Mouse (Mus musculus) ovary, adult 18-20 months (tissue): ENCODE measurements at regions not wholly inside any gene's neighbourhood (a gene's known extent, or its start where the extent isn't known, plus 50 kb on each side); places are given as distances from the start of the nearest gene placed in this dataset.

ENCODE experiments used
- DNase-seq: peaks from one replicate; pipeline ENCODE4 v3.0.0; 2022; ENCODE audit warnings: low spot score, mixed read lengths

DNA sequence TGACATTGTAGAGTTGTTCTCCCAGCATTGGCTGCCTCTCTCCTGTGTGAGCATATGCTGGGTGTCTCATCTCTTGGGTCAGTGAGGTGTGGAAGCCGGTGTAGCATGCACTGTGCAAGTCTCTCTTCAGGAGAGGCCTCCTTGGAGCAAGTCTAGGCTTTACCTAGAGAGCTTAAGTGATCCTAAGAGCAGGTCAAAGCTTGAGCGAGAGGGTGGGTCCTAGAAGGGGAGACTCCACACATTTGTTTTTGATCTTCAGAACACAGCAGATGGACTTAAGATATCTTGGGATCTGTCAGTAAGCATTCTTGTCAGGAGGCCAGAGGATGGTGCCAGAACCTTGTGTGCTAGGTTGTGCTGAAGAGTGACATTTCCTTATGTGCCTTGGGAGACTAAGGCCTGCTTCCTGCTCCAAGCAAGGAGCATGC is 136.4 kb downstream of the Tmx1 start:
- no peak for DNase-seq

DNA sequence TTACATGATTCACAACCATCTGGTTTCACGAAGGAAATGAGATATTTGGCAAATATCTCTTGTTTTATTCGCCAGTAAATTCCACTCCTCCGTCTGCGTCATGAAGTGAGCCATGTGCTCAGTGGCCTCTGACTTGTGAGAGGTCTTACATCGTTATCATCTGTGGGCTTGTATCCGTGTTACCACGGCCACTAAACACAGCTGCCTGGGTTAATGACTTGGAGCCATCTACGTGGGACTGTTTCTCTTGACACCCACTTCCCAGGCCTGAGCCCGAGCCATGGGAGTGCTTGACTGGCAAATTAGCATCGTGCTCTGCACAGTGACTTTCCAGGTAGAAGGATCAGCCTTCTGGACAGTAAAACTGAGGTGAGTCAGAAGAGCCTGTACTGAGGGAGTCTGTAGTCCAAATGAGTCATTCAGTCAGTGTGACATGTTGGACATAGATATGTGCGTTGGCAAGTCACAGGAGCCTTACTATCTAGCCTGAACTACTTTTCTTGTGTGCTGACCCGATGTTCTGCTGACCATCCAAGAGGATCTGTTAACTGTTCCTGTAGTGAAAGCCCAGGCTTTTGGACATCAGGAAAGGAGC is 137.7 kb downstream of the Tmx1 start:
- no peak for DNase-seq

DNA sequence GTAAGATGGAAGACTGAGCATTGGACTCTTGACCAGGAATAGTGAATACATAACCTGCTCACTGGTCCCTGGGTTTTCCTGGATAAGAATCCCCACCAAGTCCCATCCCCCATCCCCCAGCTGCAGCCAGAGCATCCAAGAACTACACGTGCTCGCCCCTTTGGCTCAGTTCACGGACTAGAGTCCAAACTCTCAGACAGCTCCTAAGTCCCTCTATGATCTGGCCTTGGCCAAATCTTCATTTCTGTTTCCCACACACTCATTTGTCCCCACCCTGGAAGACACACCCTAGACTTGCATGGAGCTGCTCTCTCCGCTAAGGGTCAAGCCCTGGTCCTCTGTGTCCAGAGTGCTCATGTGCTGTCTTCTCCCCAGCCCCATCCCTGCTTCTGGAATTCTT is 139.9 kb downstream of the Tmx1 start:
- no peak for DNase-seq

DNA sequence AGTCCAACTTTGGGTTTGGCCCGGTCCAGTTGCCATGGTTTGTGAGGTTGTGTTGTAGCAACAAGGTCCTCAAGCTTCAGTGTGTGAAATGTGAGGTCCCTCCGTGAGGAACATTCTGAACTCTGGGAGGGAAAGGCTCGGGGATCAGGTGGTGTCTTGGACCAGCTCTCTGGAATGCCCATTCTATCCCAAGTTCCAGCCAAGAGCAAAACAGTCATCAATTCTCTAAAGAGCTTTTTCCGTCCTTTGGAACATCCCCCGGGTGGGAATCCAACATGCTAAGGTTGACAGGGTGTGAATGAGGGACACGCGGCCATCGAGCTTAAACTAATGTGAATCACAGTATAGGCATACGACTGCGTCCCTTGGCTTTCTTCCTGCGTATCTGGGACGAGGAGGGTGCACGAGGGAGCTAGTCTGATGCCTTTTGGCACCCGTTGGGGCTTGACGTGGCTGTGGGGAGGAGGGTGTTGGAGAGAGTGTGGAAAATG is 145.4 kb downstream of the Tmx1 start:
- DNase-seq, result no peak

DNA sequence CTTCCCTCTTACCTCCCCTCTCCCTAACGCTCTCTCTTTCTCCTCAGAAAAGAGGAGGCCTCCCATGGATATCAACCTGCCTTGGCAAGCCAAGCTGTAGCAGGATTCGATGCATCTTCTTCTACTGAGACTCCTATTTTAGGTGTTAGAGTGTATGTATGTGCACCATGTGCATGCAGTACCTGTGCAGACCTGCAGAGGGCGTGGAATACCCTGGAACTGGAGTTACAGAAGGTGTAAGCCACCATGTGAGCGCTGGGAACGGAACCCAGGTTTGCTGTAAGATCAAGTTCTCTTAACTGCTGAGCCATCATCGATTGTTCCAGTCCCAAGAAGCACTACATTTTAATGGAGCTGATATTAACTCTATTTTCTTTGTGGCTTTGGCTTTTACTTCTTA is 146.8 kb downstream of the Tmx1 start:
- DNase-seq, result no peak

DNA sequence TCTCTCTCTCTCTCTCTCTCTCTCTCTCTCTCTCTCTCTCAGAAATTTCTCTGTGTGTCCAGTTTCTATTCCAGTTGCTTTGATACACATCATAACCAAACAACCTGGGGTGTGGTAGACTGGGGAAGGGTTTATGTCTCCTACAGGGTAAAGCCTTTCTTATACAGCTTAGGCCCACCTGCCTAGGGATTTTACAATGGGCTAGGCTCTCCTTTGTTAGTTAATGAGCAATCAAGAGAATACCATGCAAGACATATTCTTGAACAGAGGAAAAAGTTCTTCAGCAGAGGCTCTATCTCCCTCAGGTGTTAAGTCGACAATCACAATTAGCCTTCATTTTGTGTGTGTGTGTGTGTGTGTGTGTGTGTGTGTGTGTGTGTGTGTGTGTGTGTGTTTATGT is 151.0 kb downstream of the Tmx1 start:
- DNase-seq, result no peak

DNA sequence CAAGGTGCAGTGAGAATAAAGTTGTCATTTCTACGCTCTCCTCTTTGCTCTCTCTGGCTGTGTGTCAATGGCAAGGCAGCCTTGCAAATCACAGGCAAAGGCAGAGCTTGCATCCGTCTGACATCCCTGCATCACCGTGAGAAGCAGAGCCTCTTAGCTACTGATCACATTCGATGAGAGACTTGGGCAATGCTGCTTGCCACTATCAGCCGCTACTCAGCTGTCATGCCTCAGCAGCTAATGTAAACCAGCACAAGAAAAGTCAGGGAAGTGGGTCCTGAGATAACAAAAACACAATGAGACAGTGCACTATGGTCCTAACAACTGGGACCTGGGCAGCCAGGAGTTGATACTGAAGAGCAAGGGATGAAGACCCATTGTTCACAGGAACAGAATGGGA is 155.8 kb downstream of the Tmx1 start:
- no peak for DNase-seq

DNA sequence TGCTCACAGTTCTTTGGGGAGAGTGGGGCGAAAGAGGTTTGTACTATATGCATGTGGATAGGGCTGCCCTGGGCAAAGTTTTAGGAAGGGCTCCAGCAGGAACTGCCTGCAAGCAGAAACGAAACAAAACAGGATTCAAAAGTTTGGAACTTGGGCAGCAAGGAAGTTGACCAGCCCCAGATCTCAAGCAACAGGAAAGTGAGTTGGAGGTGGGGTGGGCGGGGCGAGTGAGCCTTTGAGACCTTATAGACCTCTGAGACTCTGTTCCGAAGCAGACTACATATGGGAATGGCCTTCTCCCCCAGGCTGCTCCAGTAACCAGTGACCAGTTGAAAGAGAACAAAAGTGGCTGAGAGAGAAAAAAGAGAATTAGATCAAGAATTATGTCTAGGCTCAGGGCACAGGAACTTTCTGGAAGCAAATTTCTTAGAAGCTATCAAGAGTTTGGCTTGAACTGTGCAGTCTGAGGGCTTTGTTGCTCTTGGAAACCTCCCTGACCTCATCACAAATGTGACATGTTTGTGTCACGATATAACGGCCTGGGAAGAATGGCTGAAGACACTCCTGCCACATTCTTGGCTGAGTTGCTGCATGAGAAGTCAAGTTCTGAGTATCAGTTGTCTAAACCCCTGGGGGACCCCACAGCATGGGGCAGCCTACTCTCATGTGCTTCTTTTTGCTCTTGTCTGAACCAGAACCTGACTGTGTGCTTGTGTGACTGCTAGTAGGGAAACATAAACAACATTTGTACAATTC is 156.4 kb downstream of the Tmx1 start:
- no peak for DNase-seq

DNA sequence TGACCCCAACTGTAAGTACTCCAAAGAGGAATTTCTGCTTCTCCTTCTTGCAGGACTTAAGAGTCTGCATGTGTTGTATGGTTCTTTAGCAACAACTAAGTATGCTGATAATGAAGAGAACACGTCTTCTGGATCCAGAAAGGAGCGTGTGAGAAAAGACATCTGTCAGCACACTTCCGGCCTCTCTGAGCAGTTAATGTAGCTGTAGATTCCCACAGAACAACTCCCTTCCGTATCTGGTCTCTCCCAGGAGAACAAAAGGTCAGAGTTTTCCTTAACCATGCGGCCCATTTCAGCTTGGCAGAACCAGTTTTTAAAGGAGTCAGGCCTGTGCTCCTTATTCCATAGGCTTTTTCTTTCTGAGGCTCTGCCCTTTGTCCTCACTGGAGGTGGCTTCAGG is 159.0 kb downstream of the Tmx1 start:
- DNase-seq, result no peak

DNA sequence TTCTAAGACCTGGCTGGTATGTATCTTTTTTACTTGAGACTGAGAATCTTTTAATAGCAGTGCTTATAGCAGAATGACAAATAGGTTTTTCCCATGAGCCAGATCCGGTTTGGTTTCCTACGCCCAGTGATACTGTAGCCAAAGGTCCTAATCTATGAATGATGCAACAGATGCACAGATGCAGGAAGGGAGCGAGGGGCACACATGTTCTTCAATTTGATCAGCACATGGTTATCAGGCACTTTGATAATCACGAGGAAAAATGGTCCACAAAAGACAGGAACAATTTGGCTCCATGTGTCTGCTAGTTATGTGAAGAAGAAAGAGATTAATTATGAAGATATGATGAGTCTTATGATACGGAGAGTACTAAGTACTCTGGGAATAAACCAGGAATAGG is 160.3 kb downstream of the Tmx1 start:
- no peak for DNase-seq

DNA sequence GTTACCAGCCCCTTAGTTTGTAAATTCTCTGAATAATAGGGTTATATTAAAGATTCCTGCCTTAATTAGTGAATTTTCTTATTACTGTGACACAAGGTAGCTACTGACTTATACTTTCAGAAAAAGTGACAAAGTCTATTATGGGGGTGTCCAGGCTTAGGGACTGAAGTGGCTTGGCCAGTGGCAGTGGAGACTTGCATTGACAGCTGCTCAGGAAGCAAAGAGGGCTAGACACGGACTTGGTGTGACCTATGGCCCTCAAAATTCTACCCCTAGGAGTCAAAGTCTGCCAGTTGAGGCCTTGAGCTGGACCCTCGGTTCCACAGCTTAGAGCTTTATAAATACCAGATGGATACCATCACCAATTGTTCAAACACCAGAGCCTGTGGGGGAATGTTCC is 161.2 kb downstream of the Tmx1 start:
- DNase-seq, result no peak

DNA sequence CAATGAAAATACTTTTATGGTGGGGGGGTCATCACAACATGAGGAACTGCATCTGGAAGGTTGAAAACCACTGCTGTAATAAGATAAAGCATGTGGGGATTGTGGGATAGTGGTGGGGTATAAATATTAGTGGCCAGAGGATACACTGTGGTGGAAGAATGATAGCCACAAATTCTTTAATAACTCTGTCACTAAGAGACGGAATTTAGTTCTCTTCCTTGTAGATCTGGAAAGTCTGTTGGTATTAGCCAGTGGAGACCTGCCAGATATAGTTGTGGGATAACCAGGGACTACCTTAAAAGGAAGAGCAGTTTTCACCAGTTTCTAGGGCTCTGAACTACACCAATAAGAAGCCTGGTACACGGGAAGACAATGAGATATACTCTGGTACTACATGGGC is 161.8 kb downstream of the Tmx1 start:
- no peak for DNase-seq

DNA sequence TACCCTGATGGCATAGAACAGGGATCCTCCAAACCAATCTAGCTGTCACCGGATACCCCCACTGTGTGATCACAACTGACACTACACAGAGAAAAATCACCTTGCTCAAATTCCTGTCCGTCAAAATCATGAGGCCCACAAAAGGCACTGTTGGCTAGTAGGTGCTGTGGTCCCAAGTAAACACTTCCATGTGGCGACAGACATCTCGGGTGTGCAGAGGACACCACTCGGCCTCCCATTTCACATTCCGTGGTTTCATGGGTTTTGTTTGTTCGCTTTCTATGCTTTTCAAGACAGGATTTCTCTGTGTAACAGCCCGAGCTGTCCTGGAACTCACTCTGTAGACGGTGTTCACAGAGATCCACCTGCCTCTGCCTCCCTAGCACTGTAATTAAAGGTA is 162.2 kb downstream of the Tmx1 start:
- no peak for DNase-seq

DNA sequence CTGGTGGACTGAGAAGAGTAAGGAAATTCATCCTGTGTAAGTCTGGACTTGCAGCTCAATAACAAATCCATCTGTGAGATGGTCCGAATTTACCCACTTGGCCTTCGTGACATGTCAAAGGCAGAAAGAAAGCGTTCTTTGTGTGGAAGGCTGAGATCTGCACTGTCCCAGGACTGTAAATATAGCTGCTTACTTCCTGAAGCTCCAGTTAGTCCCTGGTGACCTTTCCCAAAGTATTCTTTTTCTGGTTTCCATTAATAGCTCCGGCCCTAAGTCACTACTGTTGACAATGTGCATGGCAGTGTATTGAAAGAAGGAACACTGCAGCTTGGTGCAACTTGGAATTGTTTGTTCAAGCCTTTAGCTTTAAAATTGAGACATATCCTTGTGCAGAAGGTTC is 163.2 kb downstream of the Tmx1 start:
- no peak for DNase-seq

DNA sequence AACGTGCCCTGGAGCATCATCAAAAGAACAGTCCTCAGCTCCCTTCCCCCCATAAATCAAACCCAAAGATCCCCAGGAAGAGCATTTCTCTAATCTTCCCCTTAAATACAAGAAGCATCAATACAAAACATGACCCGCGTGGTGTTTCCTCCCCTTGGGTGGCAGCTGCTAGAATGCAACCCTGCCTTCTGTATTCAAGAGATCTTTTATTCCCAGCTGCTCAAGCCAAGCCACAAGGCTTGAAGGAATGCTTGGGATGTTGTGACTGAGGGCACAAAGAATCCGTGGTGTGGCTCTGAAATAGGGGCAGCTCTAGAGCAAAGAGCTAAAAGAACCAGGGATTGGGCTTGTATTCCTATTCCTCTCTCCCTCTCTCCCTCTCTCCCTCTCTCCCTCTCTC is 163.6 kb downstream of the Tmx1 start:
- no peak for DNase-seq

DNA sequence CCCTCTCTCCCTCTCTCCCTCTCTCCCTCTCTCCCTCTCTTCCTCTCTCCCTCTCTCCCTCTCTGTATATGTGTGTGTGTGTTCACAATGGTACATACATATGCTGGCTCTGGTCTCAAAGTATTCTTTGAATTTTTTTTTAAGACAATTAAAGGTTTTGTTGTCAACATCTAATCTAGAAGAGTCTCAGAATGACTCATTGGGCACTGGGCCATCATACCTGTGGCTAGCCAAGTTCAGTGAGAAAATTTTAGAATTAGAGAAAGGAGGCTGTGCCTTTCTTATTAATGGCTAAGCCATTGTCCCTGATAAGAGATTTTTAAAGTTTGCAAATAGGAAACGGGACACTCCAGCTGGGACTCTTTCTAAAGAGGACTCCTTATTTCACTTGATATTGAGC is 164.1 kb downstream of the Tmx1 start:
- no peak for DNase-seq

DNA sequence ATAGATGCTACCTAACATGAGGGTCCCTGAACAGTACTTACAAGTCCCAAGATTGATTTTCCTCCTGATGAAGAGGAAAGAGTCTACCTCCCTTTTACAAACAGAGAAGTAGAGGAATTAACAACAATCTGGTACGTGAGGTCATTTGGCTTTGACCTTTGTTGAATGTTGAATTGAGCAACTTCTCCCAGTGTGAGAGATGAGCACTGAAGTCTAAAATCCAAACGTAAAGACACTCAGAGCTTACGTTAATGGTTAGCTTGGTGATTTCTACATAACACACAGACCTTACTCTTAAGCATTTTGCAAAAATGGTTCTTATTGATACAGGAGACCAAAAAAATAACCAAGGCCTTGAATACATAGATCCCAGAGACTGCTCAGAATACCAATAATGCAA is 165.1 kb downstream of the Tmx1 start:
- no peak for DNase-seq

DNA sequence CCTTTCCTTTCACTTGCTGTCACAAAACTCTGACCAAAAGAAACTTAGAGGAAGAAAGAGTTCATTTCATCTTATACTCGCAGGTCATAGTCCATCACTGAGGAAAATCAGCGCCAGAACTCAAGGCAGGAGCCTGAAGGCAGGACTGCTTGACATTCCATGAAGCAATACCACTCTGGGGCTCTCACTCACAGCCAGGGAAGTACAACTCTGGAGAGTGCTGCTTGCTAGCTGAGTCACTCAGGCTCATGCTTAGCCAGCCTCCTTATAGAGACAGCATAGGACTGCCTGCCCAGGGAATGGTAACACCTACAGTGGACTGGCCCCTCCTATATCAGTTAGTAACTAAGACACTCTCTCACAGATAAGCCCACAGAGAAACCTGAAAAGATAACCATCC is 166.5 kb downstream of the Tmx1 start:
- no peak for DNase-seq

DNA sequence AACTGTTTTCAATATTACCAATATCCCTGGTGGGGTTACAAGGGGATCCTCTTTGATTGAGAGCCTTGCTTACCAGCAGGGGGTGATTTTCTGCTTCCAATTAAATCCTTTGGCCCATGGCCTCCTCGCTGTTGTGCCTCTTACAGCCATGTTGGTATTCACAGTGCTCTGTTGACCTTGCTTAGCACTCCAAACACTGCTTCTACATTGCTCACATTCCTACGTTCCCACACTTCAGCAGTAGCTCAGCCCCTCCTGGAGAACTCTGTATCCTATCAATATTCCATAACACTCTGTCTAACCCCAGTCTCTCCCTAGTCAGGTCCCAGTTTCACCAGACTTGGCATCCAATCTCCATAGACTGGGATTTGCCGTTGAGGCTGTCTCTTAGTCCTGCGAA is 169.1 kb downstream of the Tmx1 start:
- no peak for DNase-seq

DNA sequence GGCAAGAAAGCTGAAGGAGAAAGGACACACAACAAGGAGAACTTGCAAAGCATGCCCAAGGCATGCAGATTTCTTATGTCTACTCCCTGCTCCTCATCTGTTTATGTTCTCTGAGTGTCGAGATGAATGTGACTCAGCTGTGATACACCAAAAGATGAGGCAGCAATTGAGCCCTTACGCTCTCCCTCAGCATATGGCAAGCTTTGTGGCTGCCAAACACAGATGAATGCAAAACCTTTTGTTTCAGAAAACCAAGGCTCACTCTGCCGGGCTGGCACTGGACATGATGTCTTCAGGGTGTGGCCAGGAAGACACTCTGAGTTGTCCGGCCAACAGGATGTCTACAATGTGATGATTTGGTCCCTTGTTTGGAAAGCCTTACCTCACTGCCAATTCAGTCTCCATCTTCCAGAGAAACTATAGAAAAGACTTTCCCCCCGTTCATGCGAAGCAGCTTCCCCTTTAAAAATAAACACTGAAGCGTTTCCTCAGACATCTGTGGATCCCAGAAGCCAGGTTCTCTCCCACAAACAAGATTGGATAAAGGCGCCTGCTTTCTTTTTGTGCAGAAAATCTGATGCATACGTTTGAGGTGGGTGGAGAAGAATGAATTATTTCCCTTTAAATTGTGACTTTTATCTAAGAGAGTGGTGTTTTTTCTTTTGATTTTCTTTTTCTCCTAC is 171.5 kb downstream of the Tmx1 start:
- no peak for DNase-seq

DNA sequence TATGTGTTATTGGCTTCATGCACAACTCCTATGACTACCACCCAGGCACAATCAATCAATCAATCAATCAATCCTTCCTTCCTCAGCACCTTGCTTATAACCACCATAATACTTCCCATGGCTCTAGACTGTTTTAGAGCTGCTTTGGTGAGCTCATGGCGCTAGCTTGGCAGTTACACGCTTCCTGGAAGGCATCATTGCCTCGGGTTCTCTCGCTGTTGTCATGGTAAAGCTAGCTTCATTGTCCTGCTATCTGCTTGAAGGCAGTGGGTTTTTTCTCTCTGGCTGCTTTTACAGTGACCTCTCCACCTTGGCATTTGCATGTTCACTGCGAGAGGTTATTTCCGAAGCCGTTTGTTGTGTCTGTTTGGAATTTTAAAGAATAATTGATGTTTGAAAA is 174.7 kb downstream of the Tmx1 start:
- no peak for DNase-seq

DNA sequence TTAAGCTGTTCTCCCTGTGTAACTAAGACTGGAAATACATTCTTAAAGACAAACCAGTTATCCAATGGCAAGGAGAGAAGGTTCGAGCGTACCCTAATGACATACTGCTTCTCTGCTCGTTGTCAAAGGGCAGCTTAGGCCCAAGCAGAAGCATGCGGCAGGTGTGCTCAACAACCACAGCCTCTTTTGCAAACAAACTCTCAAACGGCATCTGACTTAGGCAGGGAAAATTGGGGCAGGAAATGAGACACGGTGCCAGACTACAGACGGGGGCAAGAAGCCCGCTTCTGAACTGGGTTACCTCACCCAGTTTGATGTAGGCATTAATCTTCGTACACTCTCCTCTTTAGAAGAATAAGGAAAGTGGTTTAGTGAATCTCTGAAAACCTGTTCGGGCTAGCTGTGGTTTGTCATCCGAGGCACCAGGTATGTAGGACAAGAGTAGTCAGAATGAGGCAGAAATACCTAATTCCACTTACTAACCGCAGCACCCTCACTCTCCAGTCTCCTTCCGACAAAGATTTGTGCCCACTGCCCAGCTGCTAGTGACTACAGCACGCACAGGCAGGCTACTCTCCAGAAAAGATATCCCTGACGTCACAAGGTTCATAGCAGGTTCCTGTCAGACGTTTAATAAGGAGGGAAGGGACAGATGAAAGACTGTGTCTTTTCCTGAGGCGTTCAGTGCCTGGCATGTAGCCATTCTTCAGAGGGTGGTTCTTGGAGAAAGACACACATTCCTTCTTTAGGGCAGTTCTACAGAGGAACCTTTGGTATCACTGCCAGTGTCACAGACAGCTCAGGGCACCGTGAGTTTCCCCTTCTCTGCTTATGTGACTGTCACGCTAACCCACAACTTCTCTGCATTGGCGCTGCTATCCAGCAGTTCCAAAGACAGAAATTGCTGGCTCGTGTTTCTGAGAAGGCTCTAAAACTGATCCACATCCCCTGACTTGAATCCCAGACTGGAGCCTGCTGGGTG is 175.8 kb downstream of the Tmx1 start:
- DNase-seq, result no peak
